Mouse (Mus musculus) adrenal gland, adult 18-20 months (tissue): ENCODE results near the gene Carmil3. TPM values are rescaled to one million over a fixed set of nuclear protein-coding genes. Genes with fewer than 3 reads are reported as not detected.

Source experiments
- DNase-seq, 2 experiments: peaks; one replicate each; pipeline ENCODE4 v3.0.0; 2021 to 2022; ENCODE audit warnings: low spot score in 2 of 2
- long read RNA-seq, 2 experiments: library from polyadenylated mRNA; stranded (forward); transcript quantifications; one replicate each; pipeline ENCODE4 v2.0.0; 2021
- total RNA-seq, 2 experiments: library from RNA; stranded (reverse); gene quantifications; 1 replicate in 1 of 2; 2 replicates in 1 of 2; pipeline ENCODE4 v1.2.3; 2021

Gene Carmil3
- 1 to 10 TPM; 4.8 to 5.4 TPM for total RNA-seq
- long read RNA-seq, experiment 1 = 0 reads
- long read RNA-seq, experiment 2 = 0 reads

DNA sequence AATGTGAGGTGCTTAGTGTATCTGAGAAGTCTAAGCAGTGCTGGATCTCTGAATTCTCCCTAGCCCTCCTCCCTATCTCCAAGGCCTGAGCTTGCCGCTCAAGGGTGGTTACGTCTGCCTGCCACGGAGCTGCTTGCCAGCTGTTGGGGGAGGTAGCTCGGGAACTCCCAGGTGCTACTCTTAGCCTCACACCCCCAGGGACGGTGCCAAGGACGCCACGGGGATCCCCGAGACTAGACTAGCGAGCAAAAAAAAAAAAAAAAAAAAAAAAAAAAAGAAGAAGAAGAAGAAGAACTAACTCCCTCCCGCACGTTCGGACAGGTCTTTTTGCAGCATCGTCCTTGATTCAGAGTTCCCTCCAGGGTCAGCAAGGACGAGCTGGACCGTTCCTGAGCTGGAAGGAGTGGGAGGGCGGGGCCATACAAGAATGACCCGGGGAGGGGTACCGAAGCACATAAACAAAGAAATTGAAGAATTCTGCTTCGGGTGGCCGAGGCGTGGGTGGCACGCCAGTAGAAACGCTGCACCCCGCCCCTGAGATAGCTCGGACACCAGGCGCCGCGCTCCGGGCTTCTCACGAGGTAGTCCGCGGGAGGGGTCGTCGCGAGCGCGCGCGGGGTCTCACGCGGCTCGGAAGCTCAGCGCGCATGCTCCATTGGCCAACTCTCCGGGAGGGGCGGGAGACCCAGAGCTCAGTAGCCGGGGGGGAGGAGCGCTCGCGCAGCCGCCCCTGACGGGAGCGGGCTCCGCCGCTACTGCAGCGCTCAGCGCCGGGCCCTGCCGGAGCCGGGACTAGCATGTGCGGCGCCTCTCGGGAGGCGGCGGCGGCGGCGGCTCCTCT lies at the start of gene Carmil3:
TSS of gene Carmil3 (plus strand) at position 291 of the 841 bp plus-strand sequence.
- peak; percentile 44 to 61 for DNase-seq

DNA sequence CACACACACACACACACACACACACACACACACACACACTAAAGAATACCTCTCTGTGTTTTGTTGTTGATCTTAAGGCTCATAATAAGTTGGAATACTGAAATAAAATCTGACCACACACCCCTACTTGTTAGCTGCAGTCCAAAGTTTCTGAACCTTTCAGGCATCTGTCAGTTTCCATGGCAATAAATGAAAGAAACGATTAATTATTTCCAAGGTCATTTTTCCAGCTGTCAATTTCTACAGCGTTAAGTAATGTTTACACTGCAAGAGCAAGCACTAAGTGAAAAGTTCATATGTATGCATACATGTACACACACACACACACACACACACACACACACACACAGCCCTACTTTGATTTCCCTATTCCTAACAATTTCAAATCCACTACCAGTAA lies 32.8 kb upstream of the Carmil3 start:
- DNase-seq = no peak

GRCm38 (mm10) chr14:55458273-55458672 lies 32.2 kb upstream of the Carmil3 start:
- peak; percentile 64 to 65 for DNase-seq

DNA sequence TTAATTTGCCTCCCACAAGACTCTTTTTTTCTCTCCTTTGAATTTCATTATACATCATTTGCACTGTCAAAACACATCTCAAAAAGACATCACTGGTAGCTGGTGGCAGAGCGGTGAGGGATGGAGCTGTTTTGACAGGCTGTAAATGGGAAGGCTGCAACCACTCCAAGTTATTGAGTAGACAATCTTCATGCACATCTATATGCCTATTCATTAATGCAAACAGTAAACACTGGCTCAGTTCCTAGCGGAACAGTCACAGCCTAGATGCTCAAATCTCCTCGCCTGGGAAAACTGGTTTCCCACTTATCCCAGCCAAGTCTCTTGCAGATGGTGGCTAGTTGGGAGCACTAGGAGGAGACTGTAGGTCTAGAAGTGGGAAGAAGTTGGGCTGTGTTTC lies 31.7 kb upstream of the Carmil3 start:
- DNase-seq = no peak

- no peak for DNase-seq
Measured at GRCm38 (mm10) chr14:55459796-55460195, 30.7 kb upstream of the Carmil3 start.

DNA sequence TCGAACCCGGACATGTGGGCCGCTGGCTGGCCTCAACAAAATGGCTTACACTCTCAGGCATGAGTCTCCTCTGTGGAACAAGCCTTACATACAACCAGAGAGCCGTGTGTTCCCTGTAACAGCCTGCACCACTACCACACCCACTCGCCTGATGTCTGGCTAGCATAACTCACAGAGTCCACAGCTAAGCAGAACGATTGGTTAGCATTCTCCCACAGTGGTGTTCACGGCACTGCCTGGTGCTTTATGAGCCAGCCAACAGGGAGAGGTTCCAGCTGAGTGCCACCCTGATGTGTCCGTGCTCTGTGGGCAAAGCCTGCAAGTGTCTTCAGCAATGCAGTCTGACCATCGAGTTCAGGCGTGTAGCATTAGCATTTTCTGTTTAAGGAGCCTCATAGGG lies 30.2 kb upstream of the Carmil3 start:
- DNase-seq = no peak

GRCm38 (mm10) chr14:55461757-55462156 lies 28.7 kb upstream of the Carmil3 start:
- DNase-seq = no peak

GRCm38 (mm10) chr14:55466481-55466880 lies 24.0 kb upstream of the Carmil3 start:
- no peak for DNase-seq

- DNase-seq = no peak
Measured at GRCm38 (mm10) chr14:55467108-55467507, 23.3 kb upstream of the Carmil3 start.

DNA sequence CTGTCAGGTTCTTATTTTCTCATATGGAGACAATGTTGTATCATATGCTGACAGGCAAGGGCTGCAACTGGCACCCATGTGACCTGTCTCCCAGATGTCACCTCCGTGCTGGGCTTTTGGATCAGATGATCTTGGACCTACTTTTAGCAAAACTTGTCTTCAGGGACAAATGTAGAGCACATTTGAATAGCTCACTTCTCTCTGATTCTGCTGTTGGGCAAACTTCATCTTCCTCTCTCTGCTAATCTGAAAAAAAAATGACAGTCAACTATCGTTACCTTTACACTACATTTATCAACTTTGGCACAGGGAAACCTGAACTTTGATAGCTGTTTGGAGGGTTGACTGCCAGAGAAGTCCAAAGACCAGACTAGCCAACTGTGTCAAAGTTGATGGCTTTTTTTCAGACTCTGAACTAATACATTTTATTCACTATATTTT lies 22.1 kb upstream of the Carmil3 start:
- DNase-seq = no peak

- DNase-seq = no peak
Measured at GRCm38 (mm10) chr14:55469041-55469440, 21.4 kb upstream of the Carmil3 start.

GRCm38 (mm10) chr14:55469821-55470220 lies 20.6 kb upstream of the Carmil3 start:
- DNase-seq = no peak

DNA sequence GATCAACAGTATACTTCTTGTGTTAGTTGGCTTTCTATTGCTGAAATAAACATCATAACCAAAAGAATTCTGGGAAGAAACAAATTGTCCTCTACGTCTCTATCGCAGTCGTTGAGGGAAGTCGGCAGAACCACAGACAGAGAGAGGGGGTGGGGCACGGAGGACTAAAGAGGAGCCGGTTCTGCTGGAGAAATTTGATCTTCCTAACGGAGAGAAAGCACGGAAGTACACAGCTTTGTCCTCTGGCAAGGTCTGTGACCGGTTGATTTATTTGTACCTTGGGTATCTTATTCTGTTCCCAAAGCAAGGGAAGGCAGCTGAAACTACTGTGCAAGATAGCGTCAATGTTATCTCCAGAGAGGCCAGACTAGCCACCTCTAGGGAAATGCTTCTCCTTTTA lies 19.6 kb upstream of the Carmil3 start:
- DNase-seq = no peak

DNA sequence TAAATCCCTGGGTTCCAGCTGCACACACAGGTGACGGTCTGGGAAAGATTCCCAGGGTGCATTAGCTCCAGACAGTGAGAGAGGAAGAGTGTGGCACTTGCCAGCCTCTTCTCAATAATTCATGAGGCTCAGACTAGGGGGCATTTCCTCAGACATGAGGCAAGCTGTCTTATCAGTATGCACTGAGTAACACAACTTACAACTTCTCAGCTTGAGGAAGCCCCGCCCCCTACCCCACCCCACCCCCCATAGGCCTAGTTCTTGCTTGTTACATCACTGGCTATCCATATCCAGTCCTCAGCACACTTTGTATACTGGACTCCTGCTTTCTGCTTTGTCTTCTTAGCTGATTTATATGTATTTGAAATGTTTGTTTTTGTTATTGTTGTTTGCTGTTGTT lies 14.8 kb upstream of the Carmil3 start:
- no peak for DNase-seq

- no peak for DNase-seq
Measured at GRCm38 (mm10) chr14:55477421-55477820, 13.0 kb upstream of the Carmil3 start.

DNA sequence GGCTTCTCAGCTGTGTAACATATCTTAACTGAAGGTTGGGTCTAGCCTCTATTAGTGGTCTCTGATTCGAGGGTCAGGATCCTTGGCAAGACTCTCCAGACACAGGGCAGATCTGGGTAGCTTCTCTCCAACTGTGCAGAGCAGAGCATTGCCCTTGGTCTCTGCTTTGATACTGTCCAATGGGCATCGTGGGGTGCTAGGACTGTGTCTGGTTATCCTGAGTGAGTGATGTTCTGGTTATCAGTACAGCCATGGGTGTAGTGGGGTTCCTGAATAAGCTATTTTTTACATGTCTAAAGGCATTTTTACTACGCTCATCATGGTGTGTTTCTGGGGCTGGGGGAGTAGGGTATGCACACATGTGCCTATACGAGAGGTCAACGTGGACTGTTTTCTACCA lies 12.6 kb upstream of the Carmil3 start:
- no peak for DNase-seq

DNA sequence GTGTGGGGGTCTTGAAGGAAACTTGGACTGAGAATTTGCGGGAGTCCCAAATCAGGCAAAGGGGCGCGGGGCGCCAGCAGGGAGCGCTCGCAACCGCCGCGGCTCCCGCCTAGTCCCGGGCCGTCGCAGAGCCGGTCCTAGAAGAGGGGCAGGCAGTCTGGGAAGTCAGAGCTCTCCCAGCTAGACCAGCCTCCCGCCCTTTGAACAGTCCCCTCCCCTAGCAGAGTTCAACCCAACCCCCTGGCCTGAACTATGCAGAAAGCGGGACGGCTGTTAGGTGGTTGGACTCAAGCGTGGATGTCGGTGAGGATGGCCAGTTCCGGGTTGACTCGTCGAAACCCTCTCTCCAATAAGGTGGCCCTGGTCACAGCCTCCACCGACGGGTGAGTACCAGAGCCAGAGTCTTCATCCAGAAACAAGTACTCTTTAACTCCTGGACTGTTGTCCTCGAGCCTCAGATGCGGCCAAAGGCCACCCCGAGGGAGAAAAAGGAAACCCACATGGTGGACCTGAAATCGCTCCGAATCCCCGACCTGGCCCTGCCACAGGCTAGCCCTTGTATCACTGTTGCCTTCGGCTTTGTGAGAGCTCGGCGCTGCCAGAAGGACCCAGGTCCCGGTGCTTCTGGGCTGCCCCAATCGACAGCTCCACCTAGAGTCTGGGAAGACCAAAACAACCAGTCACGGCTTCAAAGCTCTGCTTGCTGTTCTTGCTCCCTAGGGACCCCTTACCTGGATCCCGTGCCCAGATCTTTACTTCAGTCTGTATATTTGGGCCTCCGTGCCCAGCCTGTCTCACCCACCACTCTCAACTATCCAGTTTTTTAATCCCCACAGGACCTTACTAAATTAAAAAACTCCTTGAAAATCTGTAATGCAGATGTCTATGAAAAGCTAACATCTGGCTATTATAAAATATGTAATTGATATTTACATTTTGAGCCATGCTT lies 11.5 kb upstream of the Carmil3 start, which contains the start of gene Dhrs4:
TSS of gene Dhrs4 (plus strand) at position 108 of the 949 bp plus-strand sequence.
- DNase-seq = peak; percentile 69 to 70

DNA sequence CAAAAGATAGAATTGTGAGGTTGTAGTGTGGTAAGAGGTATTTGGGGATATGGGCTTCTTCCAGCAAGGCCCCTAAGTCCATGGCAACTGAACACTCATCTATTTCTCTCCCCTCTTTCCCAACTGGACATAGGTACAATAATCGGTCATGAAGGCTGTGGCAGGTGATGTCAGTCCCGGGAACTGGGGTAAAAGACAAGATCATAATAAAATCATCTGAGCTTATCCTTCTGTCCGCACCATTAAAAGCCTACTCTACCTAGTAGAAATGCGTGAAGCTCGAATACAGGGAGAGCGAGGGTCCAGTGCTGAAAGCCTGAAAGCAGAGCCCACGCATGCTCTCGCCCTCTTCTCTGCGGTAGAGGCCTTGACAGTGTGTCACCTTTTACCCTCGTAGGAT lies 10.8 kb upstream of the Carmil3 start:
- no peak for DNase-seq

DNA sequence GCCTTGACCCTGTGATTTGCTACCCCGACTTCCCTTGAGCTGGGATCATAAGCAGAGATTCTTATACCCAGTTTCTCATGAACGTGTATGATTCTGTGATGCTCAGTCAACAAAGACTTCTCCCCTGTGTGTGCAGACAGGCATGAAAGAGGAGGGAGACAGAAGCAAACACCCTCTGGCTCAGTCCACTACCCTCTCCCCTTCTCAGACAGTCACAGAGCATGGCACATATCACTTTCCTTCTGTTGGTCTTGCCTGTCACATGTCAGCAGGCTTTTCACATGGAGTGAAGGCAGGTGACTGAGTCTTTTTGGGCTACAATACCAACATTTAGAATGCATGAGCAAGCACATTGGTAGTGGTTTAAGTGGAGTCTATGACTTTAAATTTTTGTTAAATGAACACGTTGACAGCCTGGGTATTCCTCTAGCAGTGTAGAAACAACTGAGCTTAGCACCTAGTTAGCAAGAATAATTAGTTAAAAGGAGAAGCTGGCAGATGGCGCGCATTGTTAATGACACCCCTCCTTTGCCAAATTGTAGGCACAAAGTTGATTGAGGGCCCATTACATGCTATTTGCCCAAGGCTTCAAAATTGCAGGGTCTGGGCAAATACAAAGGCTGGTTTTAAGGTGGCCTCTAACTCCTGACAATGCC lies 5.9 kb upstream of the Carmil3 start:
- no peak for DNase-seq

DNA sequence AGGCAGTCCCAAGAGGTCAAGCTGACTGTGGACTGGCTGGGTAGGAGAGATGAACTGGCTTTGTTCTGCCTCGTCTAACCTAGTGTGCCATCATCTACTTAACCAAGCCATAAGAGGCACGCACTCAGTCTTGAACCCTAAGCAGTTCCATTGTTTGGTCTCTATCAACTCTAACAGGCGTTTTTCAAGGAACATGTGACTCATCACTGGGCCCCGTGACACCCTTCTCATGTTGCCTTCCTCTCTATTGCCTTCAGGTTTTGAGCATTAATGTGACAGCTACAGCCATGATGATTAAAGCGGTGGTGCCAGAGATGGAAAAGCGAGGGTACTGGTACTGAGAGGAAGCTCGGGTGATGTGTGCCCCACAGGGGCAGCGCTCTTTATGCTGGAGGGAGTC lies 3.6 kb upstream of the Carmil3 start:
- no peak for DNase-seq

- peak; percentile 42 to 56 for DNase-seq
Measured at GRCm38 (mm10) chr14:55491291-55491833, 911 bp downstream of the Carmil3 start.
